Mouse (Mus musculus): ENCODE results near the gene 1190007I07Rik.

DNA sequence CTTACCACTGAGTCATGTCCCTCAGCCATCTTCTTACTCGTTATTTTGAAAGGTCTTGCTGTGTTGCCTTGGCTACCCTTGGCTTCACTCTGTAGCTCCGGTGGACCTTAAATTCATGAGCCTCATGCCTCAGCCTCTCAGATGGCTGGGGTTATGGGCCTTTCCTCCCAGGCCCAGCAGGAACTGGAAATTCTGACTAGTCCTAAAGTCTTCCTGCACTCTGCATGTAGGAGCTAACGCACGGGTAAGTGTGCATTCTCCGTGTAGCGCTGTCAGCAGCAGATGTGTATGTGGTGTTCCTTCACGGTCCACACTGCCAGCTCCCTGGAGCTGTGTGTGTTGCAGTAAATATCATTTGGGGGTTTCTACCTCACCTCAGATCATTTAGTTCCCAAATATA lies 8.1 kb upstream of the 1190007I07Rik start:
- TF ChIP-seq MAX (IDR thresholded peaks at IDR 0.05; ENCODE audit: low read depth) (no peak), POLR2A (IDR thresholded peaks at IDR 0.05; ENCODE audit: insufficient read length, low read depth) (no peak), E2F4 (IDR thresholded peaks at IDR 0.05; ENCODE audit: insufficient read depth) (no peak), MYOG (IDR thresholded peaks at IDR 0.05; ENCODE audit: control insufficient read depth in 1 of 3, insufficient read depth in 1 of 3, insufficient read length in 2 of 3, low read depth in 2 of 3) (no peak), POLR2AphosphoS2 (IDR thresholded peaks at IDR 0.05; ENCODE audit: insufficient read length, low read depth) (no peak), SRF (IDR thresholded peaks at IDR 0.05; ENCODE audit: control insufficient read depth, insufficient read length, low read depth) (no peak), USF1 (IDR thresholded peaks at IDR 0.05; ENCODE audit: low read depth) (no peak), TCF12 (IDR thresholded peaks at IDR 0.05; ENCODE audit: insufficient read depth, poor library complexity, severe bottlenecking) (no peak), TCF3 (IDR thresholded peaks at IDR 0.05; ENCODE audit: insufficient read length, low read depth) (no peak), CEBPB (IDR thresholded peaks at IDR 0.05; ENCODE audit: insufficient read depth, poor library complexity, severe bottlenecking) (no peak), REST (IDR thresholded peaks at IDR 0.05; ENCODE audit: insufficient read depth, insufficient read length) (no peak), MYOD1 (IDR thresholded peaks at IDR 0.05; ENCODE audit: control insufficient read depth in 1 of 3, insufficient read length in 2 of 3, low read depth in 2 of 3) (no peak)

Data from myocyte (in vitro differentiated cells).